Mouse (Mus musculus) kidney, adult 8-10 months (tissue): Measurements from ENCODE around the gene Fam234a.
"Not testable (repeated sequence)": the region's sequence is repeated elsewhere in the genome, so short reads cannot be mapped to it uniquely, and the experiment has no call there.

Experiments
- DNase-seq, 2 experiments: peaks; one replicate each; pipeline ENCODE4 v3.0.0; 2022

Gene Fam234a

DNA sequence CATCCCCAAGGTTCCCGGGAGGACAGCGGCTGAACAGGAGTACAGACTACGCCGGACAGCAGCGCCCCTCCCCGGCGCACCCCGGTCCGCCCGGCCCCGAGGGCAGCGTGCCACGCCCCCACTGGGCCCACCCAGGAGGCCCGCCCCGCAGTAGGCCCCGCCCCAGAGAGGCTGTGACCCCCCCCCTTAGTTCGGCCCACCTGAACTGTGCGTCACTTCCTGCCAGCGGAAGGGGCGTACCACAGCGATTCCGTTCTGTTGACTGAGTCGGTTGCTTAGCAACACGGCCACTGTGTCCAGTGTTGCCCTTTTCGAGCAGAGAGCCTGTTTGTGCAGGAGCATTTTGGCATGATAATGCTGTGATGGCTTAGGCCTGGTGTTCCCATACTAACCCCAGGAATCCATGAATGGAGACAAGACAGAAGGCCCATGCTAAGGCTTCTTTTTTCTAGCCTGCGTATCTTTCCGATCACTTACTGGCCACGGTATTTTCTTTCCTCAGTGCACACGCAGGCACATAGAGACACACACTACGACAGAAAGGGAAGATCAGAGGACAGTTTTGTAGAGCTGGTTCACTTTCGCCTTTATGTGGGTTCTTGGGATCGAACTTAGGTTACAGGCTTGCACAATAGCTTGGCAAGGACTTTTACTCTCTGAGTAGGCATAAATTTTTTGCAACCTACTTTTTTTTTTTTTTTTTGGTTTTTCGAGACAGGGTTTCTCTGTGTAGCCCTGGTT lies at the start of gene Fam234a:
Gene Fam234a (minus strand): TSS at position 142 of the 741 bp plus-strand sequence.
- DNase-seq, result peak; percentile 92 to 93

DNA sequence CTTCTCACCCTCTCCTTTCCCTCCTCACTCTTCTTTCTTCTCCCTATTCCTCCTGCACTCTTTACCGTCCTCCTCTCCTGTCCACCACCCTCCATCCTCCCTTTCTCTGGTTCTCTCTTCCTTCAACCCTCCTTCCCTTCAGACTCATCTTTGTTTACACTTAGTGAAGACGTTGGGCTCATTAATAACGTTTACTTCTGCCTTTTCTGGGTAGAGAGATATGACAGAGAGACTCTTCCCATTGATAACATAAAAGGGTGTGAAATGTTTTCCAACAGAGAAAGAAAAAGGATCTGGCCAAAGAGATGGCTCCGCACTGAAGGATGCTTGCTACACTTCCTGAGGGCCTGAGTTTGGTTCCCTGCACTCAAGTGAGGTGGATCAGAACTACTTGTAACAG lies 45.4 kb upstream of the Fam234a start:
- DNase-seq, result no peak

DNA sequence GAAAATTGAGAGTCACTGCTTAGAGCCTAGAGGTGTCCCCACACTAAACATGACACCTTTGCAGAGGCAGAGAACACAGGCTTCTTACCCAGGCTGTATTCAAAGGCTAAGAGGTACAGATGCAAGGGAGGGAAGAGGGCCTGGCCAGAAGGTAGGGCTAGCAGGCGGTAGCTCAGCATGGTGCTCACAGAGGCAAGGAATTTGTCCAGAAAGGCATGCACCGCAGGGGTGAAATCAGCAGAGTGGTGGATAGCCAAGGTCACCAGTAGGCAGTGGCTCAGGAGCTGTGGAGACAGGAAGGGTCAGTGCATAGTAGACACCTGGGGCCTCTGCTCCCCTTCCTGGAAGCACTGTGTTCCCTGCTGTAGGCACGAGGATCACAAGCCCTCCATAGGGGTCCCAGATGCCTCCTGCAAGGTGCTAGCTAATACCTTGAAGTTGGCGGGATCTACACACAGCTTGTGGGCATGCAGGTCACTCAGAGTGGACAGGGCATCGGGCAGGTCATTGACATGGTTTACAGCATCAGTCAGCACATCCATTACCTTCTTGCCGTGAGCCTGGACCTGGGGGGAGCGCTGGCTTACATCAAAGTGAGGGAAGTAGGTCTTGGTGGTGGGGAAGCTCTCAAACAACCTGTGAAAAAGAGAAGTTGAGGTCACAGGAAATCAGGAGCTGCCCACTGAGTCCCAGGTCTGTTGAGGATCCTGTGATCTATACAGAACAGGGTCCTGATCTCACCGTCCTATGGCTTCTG lies 42.3 kb upstream of the Fam234a start:
- no peak for DNase-seq

DNA sequence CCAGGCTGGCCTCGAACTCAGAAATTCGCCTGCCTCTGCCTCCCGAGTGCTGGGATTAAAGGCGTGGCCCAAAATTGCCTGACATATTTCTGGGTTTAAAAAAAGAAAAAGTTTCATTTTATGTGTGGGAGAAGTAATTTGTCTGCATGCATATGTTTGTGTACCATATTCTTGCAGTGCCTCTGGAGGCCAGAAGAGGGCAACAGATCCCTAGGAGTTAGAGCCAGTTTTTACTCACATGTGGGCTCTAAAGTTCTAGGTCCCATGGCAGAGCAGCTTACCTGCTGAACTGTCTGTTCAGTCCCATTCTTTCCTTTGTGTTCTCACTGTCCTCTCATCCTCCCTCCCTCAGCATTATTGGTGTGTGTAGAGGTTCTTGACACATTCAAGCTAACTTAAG lies 32.7 kb upstream of the Fam234a start:
- peak in 1 of 2 experiments; percentile 53 for DNase-seq

DNA sequence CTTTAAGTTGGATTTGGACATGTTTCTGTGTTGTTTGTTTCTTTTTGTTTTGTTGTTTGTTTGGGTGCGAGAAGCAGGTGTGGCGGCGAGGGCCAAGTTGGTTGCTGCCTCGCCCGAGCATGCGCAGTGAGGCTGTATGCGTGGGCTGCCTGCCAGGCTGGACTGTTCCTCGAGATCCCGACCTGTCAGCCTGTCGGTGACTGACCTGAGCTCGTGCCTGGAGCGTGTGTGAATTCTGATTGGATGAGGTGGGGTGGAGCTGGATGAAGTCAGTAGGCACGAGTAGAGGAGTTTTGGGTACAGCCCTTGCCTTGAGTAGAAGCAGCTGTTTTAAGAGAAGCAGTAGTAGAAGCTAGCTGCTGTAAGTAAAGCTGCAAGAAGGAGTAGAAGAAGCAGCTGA lies 31.9 kb upstream of the Fam234a start:
- DNase-seq, result peak; percentile 12 to 44

DNA sequence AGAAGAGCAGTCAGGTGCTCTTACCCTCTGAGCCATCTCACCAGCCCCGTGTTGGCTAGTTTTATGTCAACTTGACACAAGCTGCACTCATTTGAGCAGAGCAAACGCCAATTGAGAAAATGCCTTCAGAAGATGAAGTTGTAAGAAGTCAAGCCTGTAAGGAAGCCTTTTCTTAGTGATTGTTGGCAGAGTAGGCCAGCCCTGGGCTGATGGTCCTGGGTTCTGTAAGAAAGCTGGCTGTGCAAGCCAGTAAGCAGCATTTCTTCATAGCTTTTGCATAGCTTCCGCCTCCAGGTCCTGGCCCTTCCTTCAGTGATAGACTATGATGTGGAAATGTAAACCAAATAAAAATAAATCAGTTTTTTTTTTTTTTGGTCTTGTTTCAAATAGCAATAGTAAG lies 28.5 kb upstream of the Fam234a start:
- no peak for DNase-seq

DNA sequence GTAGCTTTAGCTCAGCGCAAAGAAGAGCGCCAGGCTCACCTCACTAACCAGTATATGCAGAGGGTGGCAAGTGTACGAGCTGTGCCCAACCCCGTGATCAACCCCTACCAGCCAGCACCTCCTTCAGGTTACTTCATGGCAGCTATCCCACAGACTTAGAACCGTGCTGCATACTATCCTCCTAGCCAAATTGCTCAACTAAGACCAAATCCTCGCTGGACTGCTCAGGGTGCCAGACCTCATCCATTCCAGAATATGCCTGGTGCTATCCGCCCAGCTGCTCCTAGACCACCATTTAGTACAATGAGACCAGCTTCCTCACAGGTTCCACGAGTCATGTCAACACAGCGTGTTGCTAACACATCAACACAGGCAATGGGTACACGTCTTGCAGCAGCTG lies 25.5 kb upstream of the Fam234a start:
- not testable (repeated sequence) for DNase-seq

DNA sequence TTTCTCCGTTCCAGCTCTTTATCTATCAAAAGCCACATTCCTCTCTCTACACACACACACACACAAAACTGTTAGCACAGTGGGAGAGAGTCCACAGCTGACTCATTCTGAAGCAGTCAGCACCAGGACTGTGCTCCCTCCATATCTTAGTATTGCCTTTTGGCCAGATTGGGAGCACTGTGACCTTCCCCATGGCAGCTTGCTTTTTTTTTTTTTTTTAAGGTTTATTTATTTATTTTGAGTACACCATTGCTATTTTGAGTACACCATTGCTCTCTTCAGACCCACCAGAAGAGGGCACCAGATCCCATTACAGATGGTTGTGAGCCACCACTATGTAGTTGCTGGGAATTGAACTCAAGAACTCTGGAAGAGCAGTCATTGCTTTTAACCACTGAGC lies 24.8 kb upstream of the Fam234a start:
- DNase-seq, result no peak

DNA sequence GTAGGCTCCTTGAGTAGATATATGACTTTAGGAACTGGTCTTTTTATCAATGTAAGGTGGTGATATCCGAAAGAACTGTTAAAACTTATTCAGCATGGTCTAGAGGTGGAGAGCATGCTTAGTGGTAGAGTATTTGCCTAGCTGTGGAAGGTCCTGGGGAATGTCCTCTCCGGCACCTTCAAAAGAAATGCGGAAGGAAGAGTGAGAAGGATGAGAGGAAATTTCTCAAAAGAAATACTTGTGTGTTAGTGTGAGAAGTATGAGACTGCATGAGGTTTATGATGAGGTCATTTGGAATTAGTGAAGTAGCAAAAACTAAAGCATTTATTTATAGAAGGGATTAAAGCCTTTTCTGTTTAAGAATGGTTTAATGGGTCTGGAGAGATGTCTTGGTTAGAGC lies 18.3 kb upstream of the Fam234a start:
- DNase-seq, result no peak

DNA sequence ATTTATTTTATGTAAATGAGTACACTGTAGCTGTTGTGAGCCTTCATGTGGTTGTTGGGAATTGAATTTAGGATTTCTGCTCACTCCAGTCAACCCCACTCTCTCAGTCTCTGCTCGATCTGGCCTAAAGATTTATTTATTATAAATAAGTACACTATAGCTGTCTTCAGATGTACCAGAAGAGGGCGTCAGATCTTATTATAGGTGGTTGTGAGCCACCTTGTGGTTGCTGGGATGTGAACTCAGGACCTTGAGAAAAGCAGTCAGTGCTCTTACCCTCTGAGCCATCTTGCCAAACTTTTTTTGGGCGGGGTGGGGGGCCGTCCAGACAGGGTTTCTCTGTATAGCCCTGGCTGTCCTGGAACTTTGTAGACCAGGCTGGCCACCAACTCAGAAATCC lies 17.8 kb upstream of the Fam234a start:
- DNase-seq, result no peak

DNA sequence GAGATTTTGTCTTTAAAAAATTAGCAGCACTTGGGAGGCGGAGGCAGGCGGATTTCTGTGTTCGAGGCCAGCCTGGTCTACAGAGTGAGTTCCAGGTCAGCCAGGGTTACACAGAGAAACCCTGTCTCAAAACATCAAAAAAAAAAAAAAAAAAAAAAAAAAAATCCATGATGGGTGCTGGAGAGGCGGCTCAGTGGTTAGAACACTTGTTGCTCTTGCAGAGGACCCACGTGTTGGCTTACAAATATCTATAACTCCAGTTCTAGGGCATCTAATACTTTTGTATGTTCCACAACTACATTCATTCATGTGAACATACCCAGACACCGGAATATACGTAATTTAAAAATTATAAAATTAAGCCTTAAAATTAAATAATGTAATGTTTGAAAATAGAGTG lies 11.3 kb upstream of the Fam234a start:
- no peak for DNase-seq

DNA sequence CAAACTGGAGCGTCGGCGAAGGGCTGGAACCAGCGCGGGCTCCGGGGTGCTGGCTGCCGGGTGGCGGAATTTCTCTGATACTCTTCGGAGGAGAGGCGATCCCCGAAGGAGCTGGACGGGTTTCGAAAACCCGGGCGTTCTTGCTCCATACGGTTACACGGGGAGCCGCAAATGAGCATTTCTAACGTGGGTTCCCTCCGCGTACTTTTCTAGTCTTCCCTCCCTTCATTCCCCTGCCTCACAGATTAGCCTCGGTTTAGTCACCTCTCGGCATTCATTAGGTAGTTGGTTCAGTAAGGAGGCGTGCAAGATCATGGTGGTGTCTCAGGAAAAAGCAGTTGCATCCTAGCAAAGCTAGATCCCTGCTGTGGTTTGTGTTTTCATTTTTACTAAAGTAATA lies 9.4 kb upstream of the Fam234a start:
- DNase-seq, result no peak

DNA sequence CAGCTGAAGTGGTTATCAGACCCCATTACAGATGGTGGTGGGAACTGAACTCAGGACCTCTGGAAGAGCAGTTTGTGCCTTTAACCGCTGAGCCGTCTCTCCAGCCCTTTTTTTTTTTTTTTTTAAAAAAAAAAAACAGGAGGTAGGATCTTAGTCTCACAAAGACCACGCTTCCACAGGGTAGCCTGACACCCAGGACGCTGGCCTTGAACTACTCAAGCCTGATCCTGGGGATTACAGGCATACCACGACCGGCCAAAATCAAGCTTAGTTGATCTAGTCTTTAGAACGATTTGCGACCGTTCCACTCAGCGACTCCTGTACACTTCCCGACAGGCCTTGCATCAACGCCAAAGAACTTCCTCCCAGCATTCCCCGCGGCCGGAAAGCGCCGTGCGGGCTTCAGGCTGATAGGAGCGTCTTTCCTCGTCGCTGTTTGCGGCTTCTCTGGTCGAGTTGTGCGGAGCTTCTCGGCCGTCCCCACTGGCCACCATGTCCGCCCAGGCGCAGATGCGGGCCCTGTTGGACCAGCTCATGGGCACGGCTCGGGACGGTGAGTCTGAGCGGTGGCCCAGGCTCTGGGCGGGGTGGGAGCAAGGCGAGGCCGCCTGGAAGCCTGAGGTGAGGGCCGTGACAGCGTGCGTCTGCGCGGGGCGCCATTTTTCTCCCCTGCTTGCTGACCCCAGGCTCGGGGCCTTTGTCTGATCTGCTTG lies 8.7 kb upstream of the Fam234a start, which contains the start of gene Luc7l:
Gene Luc7l (plus strand): TSS at position 358 of the 713 bp plus-strand sequence.
- peak; percentile 95 to 97 for DNase-seq

DNA sequence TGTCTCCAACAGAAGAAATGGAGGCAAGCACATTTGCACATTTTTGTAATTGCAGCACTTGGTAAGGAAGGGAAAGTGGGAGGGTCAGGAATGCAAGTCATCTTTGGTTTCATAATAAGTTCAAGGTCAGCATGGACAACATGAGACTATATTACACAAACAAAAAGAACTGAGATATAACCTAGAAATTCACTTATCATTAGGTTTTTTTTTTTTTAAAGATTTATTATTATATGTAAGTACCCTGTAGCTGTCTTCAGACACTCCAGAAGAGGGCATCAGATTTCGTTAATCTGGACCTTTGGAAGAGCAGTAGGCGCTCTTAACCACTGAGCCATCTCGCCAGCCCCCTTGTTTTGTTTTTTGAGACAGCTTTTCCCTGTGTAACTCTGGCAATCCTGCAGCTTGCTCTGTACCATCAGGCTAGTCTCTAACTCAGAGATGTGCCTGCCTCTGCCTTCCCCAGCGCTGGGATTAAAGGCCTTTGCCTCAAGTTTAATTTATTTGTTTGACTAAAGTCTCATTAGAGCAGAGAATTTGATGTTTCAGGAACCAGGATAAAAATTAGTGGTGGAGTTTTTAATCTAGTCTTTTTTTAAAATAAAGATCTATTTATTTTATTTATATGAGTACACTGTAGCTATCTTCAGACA lies 8.0 kb upstream of the Fam234a start:
- DNase-seq, result no peak

DNA sequence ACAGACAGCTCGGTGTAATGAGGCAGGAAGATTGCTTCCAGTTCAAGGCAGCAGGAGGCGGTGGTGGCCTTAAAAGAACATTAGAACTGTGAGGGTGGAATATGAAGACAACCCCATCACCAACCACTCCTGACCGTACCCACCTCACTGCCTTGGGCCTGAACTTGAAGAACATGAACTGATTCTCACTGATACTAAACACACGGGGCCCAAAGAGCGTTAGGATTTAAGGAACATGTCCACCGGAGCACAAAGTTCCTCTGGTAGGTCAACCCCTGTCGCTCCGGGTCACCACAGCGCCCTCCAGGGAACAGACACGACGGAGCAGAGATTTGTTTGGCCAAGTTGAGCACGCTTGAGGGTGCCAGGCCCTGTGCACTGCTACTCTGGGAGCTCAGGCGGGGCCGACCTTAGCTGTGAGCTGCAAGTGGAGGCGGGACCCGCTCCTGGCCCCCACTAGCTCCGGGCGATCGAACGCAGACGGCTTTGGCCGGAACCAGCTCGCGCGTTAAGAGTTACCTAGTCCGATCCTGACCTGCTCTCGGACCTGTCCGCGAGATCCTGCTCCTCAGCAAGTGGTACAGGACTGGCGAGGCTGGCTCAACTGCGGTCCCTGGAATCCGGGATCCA lies 456 bp downstream of the Fam234a start:
- peak in 1 of 2 experiments; percentile 83 for DNase-seq

DNA sequence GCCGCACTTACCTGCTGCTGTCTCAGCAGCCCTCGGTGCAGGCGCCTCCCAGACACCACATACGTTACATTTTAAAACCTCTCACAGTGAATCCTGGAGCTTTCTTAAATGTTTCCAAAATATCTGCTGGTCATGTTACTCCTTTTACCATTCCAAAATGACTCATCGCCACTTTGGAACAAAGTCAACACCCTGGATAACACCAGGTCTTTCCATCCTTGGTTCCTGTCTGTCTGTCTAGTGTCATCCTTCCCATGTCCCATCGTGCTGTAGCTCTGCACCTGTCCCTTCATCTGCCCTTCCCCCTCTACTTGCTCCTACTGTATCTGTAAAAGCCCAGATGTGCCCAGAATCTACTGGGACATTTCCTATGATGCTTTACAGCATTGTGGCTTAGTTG lies 3.1 kb downstream of the Fam234a start:
- DNase-seq, result no peak

DNA sequence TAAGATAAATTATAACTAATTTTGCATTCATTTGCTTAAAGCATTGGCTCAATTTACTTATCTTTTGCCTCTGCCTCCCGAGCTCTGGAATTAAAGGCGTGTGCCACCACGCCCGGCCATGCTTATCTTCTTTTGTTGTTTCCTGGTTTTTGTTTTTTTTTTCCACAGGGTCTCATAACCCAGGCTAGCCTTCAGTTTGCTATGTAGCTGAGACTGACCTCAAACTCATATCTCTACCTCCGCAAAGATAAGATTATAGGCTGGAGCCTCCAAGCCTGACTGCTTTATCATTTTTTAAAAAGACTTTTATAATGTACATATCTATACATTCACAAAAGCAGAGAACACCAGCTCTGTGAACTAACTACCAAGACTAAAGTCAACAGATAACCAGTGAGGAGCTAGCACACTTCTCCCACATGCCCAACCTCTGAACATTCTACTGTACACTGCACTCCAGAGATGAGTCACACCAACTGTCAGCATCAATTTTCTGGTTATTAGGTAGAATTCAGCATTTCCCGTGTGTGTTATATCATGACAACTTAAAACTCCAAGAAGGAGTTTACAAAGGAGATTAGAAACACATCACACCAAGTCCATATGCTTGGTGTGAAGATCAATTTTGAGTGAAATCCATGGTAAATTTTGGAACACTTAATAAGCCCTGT lies 3.8 kb downstream of the Fam234a start:
- no peak for DNase-seq

DNA sequence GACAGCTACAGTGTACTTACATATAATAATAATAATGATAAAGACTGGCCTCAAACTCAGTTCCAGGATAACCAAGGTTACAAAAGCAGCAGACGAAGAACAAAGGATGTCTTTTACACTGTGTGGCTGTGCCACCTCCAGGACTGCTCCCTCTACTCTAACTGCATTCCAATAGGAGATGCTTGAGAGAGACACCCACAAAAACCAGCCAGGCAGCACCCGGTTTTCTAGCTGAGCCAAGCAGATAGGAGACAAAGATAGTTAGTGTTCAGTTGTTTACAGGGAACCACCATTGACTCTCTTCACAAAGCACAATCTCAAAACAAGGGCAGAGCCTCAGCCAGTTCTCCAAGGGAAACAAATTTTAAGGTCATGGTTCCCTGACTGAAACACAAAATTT lies 4.5 kb downstream of the Fam234a start:
- no peak for DNase-seq

DNA sequence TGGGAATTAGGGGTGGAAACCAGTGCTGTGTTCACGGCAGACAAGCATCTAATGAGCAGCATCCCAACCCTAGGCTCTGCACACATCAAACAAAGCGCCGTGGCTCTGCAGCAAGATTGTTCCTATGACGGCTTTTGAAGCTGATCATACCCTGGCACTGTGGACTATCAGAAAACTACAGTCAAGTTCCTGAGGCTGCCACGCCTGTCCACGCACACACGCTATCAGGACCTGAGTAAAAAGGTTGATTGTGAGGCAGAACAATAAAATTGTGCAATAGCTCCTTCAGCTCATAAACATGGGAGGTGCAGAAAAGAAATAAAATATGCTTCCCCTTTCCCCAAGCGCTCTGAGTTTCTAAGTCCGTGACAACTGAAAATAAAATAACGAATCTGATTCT lies 6.4 kb downstream of the Fam234a start:
- DNase-seq, result no peak

DNA sequence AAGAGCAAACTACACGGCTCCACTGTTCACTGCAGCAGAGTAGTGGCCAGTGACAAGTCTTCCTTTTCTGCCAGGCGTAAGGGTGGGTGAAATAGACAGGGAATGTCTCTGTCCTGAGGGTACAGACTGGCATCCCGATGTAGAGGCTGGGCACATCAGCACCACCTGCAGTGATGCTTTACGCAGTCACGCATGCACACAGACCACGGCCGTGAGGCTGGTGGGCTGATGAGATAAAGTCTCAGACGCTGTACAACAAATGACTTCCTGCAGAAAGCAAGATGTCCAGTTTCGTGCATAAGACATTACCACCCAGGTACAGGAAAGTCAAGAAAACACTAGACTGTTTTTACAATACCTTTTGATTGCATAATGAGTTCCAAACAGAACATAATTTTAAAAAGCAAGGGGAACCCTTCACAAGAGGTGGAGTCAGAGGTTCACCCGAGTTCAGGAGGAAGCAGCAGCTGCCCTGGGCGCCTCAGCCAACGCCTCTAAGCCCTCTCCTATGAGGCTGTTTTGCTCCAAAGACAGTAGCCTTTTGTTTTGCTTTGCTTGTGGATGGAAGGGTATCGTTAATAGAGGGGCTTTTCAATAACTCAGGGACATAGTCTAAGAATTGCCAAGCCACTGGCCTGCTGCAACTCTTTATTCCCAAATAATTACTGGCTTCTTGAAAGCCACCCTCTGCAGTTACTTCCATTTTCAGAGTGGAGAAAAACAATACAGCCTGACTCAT lies 8.8 kb downstream of the Fam234a start:
- no peak for DNase-seq

DNA sequence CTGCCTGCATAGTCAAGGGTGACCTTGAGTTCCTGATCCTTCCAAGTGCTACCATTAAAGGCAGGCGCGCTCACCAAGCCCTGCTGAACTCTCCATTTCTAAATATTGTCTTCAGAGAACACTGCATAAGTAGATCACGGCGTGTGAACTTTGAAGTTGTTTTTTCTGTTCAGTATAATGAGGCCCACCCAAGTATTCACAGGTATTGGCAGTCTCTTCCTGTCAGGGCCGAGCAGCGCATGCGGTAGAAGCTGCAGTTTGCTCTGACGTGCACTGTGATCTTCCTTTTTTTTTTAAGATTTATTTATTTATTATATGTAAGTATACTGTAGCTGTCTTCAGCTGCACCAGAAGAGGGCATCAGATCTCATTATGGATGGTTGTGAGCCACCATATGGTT lies 9.7 kb downstream of the Fam234a start:
- DNase-seq, result no peak
